Mouse (Mus musculus) cerebellum, postnatal 4 days (tissue): Measurements from ENCODE around the gene Lrrc45.
A peak's percentile ranks its signal among the peaks of the same experiment; 100 is the strongest.
"Not testable (repeated sequence)": the region's sequence is repeated elsewhere in the genome, so short reads cannot be mapped to it uniquely, and the experiment has no call there.

ENCODE experiments used
- DNase-seq, 2 experiments: peaks; one replicate each; pipeline ENCODE4 v3.0.0; 2022; ENCODE audit warnings: low spot score in 2 of 2, mixed read lengths in 1 of 2

Gene Lrrc45

DNA sequence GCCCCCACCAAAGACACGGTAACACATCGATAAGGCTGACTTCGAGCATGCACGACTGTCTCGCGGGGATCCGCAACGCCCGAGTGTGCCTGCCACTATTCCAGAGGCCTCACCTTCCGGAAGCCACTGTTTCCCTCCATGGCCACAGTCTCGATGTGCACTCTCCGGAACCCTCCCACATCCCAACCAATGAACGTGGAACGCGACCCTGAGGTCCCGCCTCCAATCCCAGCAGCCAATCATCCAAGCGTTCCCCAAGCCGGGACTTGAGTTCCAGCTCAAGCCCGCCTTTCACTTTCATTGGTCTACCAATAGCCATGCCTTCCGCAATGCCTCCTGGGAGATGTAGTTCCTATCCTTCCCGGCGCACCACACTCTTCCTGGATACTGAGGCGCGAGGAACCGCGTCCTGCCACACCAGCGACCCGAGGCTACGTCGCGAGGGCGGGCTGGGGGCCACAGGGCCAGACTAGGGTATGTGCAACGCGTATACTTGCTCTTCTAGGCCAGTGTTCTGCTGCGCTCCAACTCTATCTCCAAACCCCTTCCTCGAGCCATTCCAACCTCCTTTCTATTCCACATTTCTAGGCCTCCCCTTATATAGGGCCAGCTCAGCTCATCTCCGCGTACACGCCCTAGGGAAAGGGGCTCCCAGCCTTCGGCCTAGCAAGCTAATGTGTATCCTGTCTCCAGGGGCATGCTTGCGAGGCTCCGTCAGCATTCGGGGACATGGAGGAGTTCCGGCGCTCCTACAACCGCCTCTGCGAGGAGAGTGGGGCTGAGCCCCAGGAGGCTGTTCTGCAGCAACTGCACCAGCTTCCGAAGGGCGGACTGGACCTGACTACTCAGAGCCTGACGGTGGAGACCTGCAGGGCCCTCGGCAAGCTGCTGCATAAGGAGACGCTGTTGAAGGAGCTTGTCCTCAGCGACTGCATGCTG is at the start of gene Lrrc45, which contains the start of gene Cenpx:
Lrrc45 (plus strand) TSS at position 346 of the 939 bp plus-strand sequence.
Cenpx (minus strand) TSS at position 159 of the 939 bp plus-strand sequence.
- DNase-seq = peak; percentile 92 to 95

DNA sequence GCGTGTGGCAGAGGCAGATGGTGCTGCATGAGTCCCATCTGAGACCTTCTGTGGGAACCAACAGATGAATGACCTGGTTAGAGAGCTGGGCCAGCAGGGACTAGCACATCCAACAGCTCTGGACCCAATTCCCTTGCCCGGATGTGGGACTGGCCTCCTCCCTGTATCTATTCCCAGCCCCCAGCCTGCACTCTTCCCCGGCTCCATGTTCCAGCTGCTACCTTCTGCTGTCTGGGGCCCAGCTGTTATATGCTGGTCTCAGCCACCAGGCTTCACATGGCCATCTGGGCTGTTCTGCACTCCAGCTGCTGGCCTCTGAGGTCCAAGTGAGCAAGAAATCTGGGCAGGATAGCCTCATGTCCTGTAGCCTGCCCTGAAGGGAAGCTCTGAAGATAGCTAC is 48.3 kb upstream of the Lrrc45 start:
- DNase-seq = no peak

DNA sequence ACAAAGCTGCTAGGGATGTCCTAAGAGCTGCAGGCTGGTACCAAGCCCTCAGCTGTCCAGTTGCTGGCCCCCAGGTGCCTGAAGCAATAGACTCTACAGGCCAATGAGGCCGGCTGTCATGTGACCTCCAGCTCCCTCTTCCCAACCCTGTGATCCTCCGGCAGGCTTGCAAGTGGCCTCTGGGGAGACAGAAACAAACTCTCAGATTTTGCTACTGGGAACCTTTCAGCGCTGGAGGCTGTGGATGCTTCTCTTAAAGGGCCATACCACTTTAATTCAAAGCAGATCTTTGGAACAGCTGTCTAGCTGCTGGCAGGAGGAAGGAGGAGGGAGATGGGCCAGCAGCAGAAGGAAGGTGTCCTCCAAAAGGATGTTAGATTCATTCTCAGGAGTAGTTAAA is 47.1 kb upstream of the Lrrc45 start:
- DNase-seq = no peak

DNA sequence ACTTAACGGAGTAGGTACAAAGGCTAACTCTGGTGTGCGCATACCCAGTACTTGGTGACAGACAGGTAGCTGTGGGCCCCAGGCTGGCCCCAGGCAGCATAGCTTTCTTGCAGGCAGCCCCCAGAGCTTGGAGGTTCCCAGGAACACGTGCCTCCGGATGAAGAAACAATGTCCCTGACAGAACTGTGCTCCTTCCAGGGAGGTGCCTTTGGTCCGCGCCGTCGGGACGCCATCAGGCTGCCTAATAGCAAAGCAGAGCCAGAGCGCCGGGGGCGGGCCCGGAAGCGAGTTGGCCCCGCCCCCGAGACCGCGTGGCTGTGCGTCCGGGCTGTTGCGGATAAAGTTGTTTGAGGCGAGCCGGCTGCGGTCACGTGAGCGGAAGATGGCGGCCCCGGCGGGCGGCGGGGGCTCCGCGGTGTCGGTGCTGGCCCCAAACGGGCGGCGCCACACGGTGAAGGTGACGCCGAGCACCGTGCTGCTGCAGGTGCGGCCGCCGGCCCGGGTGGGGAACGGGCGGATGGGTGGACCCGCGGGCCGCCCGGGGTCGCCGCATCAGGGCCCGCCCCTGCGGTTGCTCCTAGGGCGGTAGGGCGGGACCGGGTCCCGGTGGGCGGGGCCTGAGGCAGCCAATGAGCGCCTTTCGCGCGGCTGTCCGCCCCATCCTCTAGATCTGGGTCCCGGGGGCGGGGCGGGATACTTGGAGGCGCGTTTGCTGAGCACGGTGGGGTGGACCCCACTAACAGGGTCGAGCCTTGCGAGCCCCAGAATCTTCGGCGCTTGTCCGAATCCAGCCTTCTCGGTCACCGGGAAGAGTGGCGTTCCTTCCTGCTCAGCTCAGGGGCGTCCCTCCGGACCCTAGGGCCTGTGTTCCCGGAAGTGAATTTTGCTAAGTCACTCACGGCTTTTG is 40.8 kb upstream of the Lrrc45 start, which contains the start of gene Aspscr1:
Aspscr1 (plus strand) TSS at position 287 of the 907 bp plus-strand sequence.
- DNase-seq = peak; percentile 84 to 94

DNA sequence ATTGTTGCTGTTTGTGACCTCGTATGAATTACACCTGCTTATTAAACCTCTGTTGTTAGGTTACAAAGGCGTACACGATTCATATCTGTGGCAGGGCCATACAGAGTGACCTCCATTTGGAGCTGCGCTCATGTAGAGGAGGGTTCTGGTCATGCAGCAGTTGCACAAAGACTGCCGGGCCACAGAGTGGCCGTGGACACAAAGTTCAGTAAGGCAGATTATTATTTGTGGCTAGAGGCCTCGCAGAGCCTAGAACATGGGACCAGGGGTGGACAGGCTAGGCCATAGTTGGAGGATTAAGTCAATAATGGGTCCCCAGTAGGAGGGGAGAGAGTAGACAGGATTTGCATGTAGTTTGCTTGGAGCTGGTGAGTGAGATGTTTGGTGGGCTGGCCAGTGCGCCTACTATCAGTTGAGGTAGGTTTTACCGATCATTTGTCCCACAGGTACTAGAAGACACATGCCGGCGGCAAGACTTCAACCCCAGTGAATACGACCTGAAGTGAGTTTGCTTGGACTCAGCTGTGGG is 40.1 kb upstream of the Lrrc45 start:
- no peak for DNase-seq

DNA sequence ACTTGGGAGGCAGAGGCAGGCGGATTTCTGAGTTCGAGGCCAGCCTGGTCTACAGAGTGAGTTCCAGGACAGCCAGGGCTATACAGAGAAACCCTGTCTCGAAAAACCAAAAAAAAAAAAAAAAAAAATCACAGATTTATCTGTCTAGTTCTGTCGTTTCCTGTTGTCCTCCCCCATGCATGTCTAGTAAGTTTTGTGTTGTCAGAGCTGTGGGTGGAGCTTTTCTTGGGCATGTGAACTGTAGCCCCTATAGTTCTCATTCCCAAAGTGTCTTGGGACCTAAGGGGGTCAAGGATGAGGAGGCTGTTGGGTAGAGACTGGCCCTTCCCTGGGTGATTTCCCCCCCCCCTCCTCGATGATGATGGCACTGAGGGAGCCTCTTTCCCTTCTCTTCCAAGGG is 37.9 kb upstream of the Lrrc45 start:
- DNase-seq = not testable (repeated sequence)

DNA sequence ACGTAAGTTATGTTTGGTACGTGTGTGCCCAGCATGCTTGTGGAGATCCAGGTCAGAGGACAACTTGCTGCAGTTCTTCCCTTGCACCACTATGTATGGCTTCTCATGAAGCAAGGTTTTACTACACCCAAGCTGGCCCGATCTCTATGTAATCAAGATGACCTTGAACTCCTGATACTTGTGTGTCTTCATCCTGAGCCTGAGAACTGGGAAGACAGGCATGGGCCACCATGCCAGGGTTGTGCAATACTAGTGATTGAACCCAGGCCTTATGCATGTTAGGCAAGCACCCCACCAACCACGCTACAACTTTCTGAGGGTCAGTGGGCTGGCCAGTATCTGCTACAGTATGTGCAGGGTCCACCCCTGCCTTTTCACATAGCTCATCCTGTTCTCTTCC is 36.8 kb upstream of the Lrrc45 start:
- no peak for DNase-seq

DNA sequence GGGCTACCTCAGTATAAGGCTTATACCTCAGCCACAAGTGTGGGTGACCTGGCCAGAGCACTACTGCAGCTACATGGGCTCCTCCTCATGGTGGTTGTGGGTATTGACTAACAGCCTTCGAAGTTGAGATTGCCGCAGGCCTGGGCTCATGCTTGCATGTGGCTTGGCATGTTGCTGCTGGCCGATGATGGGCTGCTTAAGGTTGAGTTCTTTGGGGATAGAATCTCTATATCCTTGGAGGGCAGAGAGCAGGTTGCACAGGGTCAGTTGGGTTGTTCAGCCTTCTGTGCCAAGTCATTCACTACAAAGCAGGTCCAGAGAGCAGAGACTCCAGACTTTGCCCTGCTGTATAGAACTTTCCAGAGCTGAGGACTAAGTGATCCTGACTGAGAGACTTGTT is 33.8 kb upstream of the Lrrc45 start:
- DNase-seq = no peak

DNA sequence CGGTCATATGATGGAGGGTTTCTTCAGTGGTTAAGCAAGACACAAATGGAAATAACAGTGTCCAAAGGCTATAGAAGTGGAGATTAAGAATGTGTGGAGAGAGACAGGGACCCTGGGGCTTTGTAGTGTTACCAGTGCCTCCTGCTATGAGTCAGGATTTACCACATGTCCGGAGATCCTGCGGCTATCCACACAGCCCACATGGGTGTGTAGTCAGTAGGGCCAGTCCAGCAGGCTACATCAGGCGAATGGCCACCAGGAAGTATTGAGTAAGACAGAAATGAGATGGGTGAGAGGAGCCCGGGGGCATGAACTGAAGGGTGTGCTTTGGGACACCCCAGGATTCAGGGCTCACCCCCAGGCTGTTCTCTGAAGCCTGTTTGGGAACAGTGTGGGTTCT is 31.0 kb upstream of the Lrrc45 start:
- no peak for DNase-seq

DNA sequence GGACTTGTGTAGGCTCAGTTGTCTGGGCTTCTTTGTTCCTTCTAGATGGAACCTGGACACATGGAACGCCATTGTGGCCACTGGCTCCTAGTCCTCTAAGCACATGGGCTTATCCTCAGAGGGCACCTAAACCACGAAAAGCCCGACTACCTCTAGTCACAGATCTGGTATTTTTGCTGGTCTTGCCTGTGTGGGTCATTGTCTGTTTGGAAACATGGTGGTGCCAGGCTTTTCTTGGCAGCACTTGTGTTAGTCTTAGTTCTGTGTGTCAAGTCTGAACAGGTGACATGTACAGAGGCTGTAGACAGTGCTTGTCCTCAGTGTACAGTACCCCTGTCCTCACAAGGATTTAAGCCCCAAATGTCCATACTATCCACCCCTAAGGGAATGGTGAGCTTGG is 30.2 kb upstream of the Lrrc45 start:
- no peak for DNase-seq

DNA sequence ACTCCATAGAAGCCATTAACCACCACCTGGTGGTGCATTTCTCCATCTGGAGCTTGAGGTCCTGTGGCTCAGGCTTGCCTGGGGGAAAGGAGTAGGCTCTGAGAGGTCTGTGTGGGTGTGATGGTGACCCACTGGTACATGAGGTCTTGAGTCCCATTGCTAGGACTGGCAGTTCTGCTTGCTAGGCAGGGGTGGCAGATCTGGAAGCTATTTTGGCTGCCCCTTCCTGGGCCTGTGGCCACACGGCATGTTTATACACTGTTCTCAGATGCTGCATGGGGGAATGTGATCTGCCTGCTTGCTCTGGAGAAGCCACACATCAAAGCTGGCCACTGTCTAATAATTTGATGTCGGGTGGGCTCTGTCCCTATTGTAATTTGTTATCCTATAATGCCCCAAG is 29.6 kb upstream of the Lrrc45 start:
- no peak for DNase-seq

DNA sequence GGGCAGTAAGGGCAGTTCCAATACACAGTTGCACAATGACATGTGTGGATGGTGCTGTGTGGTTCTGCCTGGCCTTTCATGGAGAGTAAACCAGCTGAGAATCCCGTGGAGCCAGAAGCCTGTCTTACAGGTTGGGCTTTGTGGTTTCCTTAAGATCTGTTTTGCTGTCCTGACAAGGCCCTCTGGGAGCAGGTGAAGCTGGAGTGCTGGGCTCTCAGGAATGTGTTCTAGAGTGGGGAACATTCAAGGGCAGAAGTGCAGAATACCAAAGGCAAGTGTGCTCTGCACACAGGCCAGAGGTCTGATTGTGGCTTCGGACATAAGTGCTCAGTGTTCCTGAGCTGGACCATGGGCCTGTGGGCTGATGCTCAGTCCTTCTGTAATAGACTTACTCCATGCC is 29.1 kb upstream of the Lrrc45 start:
- DNase-seq = no peak

DNA sequence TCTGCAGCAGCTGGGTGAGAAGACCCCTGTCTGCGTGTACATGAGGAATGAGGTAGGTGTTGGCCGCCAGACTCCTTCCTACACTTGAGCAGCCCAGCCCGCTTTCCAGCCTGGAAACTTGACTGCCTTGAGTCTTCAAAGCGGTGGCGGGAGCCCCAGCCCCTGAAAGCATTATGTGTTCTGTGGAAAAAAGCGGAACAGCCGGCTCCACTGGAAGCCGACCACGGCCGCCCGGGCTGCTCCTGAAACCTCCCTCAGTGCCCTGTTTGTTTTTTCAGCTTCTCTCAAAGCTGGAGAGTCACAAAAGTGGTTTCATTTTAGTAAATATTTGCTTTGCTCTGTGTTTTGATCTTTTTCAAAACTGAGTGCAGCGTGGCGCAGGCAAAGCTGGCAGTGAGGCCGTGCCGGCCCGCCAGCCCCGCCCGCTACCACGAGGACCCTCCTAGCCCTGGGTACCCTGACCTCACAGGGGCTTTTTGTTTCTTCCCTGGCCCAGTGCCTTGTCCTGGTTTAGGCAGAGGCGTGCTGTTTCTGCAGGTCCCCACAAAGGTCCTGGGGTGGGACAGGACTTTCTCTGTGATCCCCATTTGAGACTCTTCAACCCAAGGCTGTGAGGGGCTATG is 27.0 kb upstream of the Lrrc45 start:
- no peak for DNase-seq

DNA sequence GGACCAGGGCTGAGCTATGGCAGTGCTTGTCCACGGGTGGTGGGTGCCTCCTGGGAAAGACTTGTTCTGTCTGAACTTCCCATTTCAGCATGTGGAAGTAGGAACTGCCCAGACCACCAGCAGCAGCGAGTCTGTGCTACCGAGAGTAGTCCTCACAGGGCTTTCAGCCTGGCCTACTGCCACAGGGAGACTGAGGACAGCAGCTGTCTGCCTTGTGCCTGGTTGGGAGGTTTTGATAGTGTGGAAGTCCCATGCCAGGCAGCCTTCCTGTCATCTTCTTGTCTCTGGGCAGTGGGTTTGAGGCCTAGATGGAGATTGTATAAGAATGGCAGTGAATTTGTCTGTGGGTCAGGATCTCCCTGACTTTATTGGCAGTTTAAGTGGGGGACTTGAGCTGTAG is 24.4 kb upstream of the Lrrc45 start:
- DNase-seq = no peak

DNA sequence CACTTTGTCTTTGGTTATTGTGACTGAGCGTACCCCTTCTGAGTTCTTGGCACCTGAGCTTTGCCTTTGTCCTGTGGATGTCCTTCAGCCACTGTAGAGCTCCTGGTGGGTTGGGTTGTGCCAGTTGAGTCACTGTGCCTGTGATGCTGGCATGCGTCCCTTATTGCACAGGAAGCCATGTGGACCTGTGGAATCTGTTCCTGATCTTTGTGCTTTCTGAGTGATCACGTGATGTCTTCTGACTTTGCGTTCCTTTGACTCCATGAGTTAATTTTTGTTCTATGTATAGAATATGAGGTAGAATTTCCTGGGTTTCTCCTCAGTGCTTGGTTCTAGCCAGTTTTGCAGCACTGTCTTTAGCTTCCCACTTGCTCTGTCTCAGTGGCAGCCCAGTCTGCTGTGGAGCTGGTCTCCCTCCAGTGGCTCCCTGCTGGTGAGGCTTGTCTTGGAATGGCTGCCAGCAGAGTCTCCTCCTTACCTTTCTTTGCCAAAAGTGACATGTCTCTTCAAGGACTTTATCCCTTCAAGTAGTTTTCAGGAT is 21.2 kb upstream of the Lrrc45 start:
- no peak for DNase-seq

DNA sequence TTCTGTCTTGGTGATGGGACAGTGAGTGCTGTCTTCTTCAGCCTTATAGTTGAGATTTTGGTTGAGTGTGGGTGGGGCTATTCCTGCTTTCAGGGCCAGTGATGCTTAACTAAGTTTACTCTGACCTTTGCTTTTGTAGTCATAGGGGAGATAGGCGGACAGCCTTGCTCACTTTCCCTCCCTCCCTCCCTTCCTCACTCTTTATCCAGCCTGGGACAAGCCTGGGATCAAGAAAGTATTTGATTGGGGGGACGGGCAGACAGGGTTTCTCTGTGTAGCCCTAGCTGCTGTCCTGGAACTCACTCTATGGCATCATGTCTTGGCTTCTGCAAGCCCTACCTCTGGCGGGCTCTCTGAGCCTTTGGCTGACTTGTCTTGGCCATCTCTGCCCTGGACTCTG is 20.3 kb upstream of the Lrrc45 start:
- no peak for DNase-seq

DNA sequence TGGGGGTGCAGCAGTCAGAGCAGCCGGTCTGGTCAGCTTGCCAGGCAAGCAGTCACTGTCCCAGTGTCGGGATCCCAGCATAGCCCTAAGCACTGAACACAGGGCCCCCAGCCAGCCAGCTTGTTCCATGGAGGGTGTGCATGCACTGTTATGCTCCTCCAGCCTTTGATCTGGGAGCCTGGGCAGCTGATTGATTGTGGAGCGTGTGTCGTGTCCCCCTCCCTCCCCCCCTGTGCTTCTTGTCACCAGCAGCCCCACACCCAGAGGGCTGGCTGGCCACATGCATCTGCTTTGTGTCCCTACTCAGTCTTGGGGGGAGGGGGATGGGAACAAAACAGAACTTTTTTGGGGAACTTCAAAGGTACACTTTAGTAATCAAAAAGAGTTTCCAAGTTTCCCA is 18.5 kb upstream of the Lrrc45 start:
- peak in 1 of 2 experiments; percentile 32 for DNase-seq

DNA sequence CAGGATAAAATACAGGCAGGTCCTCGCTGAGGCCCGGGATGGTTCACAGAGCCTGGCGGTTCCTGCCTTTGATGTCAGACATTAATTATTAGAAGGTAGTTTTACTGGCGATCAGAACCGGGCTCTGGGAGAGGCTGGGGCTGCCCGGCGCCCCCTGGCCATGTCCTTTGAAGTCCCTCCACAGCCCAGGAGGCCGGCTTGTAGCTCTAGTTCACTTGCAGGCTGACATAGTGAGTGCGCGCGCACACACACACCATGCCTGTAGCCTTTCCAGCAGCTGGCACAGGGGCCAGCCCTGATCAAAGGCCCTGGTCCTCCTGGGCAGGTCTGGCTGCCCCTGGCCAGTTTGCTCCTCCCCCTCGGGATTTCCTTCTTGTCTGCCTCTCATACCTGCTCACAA is 18.1 kb upstream of the Lrrc45 start:
- no peak for DNase-seq

DNA sequence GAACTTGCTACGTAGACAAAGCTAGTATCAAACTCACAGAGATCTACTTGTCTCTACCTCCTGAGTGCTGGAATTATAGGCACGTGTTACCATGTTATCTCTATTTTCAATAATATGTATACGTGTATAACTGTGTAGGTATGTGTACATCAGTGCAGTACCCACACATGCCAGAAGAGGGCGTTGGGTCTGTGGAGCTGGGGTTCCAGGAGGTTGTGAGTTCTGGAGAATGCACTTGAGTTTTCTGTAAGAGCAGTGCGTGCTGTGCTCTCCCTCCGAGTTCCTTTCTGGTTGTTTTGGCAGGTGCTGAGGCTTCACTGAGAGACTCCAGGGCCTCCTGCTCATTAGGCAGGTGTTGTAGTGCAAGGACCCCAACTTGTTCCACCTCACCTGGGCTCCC is 17.2 kb upstream of the Lrrc45 start:
- no peak for DNase-seq

DNA sequence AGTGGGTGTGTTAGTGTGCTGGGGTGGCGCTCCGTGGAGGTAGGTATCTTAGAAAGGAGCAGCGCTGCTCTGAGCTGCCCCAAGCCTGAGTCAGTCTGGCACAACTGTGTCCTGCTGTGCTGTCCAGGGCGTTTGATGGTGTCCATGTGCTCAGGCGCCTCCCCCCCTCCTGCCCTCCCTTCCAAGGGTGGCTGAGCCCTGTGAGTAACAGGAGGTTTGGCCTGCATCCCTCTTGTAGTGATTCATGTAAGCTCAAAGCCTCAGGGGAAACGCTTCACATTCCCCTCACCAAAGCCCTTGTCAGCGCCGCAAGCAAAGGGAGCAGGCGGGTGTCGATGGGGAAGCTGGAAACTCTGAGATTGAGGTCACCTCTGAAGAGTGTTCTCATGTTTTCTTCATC is 16.0 kb upstream of the Lrrc45 start:
- DNase-seq = no peak

DNA sequence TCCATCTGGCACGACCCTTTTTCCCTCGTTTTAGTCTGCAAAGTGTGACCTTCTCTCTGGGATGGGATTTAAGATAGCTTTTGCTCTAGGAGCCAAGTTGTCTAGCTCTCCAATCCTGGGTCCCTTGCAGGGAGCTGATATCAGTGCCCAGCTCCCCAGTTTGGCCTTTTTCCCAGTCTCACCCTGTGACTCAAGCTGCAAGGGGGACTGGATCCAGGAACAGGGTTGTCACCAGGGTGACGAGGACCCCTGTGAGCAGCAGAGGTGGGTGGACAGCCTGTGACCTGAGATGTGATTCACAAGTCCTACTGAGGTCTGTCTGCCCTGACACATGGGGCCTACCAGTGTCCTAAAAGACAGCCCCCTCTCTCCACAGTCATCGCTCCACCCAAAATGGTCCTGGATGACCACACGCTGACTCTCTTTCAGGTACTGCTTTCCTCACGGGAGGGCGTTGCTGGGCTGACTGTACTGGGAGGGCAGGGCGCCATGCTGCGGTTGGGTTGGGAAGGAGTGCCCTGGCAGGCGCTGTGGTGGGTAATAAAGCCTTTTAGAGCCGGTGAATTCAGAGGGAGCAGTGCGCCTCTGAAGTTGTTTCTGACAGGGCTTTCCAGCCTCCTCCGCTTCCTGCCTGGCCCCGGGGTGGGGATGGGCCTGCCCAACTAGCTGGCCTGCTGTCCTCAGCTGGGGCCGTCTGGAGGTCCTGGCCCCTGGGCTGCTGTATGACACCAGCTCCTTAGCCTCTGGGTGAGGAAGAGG is 9.8 kb upstream of the Lrrc45 start:
- DNase-seq = no peak
